Mouse (Mus musculus): ENCODE data around the gene Fgf12. TPM values are rescaled to one million over a fixed set of nuclear protein-coding genes. Genes with fewer than 3 reads are reported as not detected.

The Fgf12 gene
- polyA plus RNA-seq, 1 experiment from 2014 or later, result 1.4 TPM

- no peaks in the 10 kb centered on the region for H3K36me3 ChIP-seq (ENCODE audit: control insufficient read depth, insufficient read depth, low read length)
- ATAC-seq (replicated peaks; ENCODE audit: low FRiP score, low TSS enrichment, low read depth) (no peak), DNase-seq (ENCODE audit: low spot score) (no peak)
- 85% methylated on average over 5 of the region's 5 CpGs for WGBS
- H3K27me3 ChIP-seq (replicated peaks; ENCODE audit: control insufficient read depth, insufficient read depth, low read length), result no peaks in the 10 kb centered on the region
- H3K9me3 ChIP-seq (ENCODE audit: control insufficient read depth, low read length), result 0 out of 2 replicates have a peak, but pooled peaks cover 2% of the 10 kb centered on the region
- H3K27ac ChIP-seq (ENCODE audit: low read depth), result no peak overlapping the region
- H3K4me2 ChIP-seq (ENCODE audit: low read length), result no peak overlapping the region
- H3K9ac ChIP-seq (ENCODE audit: low read length), result no peak overlapping the region
- no peaks in the 10 kb centered on the region for H3K4me1 ChIP-seq (replicated peaks; ENCODE audit: control insufficient read depth, insufficient read depth, low read length)
- no peak overlapping the region for H3K4me3 ChIP-seq (ENCODE audit: low read depth, low read length)
Measured at GRCm38 (mm10) chr16:28215930-28216329, 536.9 kb downstream of the Fgf12 start.

DNA sequence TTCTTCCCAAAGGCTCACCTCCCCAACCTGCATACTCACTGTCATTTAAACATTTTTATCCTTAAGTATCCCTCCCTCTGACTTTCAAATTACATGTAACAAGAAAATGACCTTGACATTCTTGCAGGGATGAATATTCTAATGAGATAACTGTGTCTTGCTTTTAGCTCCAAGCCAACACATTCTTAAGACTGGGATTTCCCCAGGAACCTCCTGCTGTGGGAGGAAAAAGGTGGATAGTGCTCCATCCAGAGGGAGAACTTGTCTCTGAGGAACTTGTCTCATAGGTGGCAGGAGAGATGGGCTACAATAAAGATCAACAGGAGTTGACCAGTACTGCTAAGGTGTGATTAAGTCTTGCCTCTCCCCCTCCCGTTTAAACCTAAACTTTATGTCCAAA, 540.5 kb downstream of the Fgf12 start:
- Histone ChIP-seq H3K27ac (ENCODE audit: low read depth) (no peak overlapping the region), H3K9ac (ENCODE audit: low read length) (no peak overlapping the region), H3K27me3 (replicated peaks; ENCODE audit: control insufficient read depth, insufficient read depth, low read length) (no peaks in the 10 kb centered on the region), H3K9me3 (ENCODE audit: control insufficient read depth, low read length) (no peaks in the 10 kb centered on the region), H3K4me3 (ENCODE audit: low read depth, low read length) (no peak overlapping the region), H3K36me3 (ENCODE audit: control insufficient read depth, insufficient read depth, low read length) (no peaks in the 10 kb centered on the region), H3K4me2 (ENCODE audit: low read length) (no peak overlapping the region), H3K4me1 (replicated peaks; ENCODE audit: control insufficient read depth, insufficient read depth, low read length) (no peaks in the 10 kb centered on the region)
- ATAC-seq (replicated peaks; ENCODE audit: low FRiP score, low TSS enrichment, low read depth) (no peak), DNase-seq (ENCODE audit: low spot score) (no peak)
- WGBS, result 72% methylated on average over 1 of the region's 1 CpGs

DNA sequence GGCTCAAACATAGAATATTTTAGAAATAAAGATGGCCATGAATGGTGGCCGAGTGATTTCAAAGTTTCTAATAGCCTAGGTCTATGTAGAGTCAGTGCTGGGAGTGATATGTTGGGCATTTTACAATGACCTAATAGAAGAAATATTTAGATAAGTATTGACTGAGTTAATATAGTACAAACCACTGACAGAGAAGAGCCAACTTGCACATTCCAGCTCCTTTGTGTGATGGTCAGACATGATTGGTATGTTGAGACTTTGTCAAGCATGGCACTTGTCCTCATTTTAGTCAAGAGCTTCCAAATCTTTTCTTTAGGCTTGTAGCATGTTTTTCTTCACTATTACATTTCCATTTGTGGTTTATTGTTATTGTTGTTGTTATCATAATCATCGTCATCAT, 596.4 kb downstream of the Fgf12 start:
- Histone ChIP-seq H3K27me3 (replicated peaks; ENCODE audit: control insufficient read depth, insufficient read depth, low read length) (no peaks in the 10 kb centered on the region), H3K9ac (ENCODE audit: low read length) (no peak overlapping the region), H3K4me1 (replicated peaks; ENCODE audit: control insufficient read depth, insufficient read depth, low read length) (no peaks in the 10 kb centered on the region), H3K4me2 (ENCODE audit: low read length) (no peak overlapping the region), H3K36me3 (ENCODE audit: control insufficient read depth, insufficient read depth, low read length) (no peaks in the 10 kb centered on the region), H3K27ac (ENCODE audit: low read depth) (no peak overlapping the region), H3K9me3 (ENCODE audit: control insufficient read depth, low read length) (no peaks in the 10 kb centered on the region), H3K4me3 (ENCODE audit: low read depth, low read length) (no peak overlapping the region)
- whole genome bisulfite sequencing, result 93% methylated on average over 2 of the region's 2 CpGs
- ATAC-seq (replicated peaks; ENCODE audit: low FRiP score, low TSS enrichment, low read depth) (no peak), DNase-seq (ENCODE audit: low spot score) (no peak)

- Histone ChIP-seq H3K4me1 (replicated peaks; ENCODE audit: control insufficient read depth, insufficient read depth, low read length) (no peaks in the 10 kb centered on the region), H3K27ac (ENCODE audit: low read depth) (no peak overlapping the region), H3K36me3 (ENCODE audit: control insufficient read depth, insufficient read depth, low read length) (no peaks in the 10 kb centered on the region), H3K27me3 (replicated peaks; ENCODE audit: control insufficient read depth, insufficient read depth, low read length) (no peaks in the 10 kb centered on the region), H3K4me2 (ENCODE audit: low read length) (no peak overlapping the region), H3K9me3 (ENCODE audit: control insufficient read depth, low read length) (no peaks in the 10 kb centered on the region), H3K4me3 (ENCODE audit: low read depth, low read length) (no peak overlapping the region), H3K9ac (ENCODE audit: low read length) (no peak overlapping the region)
- ATAC-seq (replicated peaks; ENCODE audit: low FRiP score, low TSS enrichment, low read depth) (no peak), DNase-seq (ENCODE audit: low spot score) (no peak)
- WGBS, result 78% methylated on average over 3 of the region's 3 CpGs
Measured at GRCm38 (mm10) chr16:28140972-28141371, 611.9 kb downstream of the Fgf12 start.

- H3K27ac ChIP-seq (ENCODE audit: low read depth), result no peak overlapping the region
- DNase-seq (ENCODE audit: low spot score), result no peak
- no peak overlapping the region for H3K4me3 ChIP-seq (ENCODE audit: low read depth, low read length)
- H3K9ac ChIP-seq (ENCODE audit: low read length), result no peak overlapping the region
- no peaks in the 10 kb centered on the region for H3K36me3 ChIP-seq (ENCODE audit: control insufficient read depth, insufficient read depth, low read length)
- no peak overlapping the region for H3K4me2 ChIP-seq (ENCODE audit: low read length)
- 87% methylated on average over 2 of the region's 2 CpGs for WGBS
- H3K9me3 ChIP-seq (ENCODE audit: control insufficient read depth, low read length), result no peaks in the 10 kb centered on the region
- no peaks in the 10 kb centered on the region for H3K4me1 ChIP-seq (replicated peaks; ENCODE audit: control insufficient read depth, insufficient read depth, low read length)
- no peak for ATAC-seq (replicated peaks; ENCODE audit: low FRiP score, low TSS enrichment, low read depth)
- no peaks in the 10 kb centered on the region for H3K27me3 ChIP-seq (replicated peaks; ENCODE audit: control insufficient read depth, insufficient read depth, low read length)
Measured at GRCm38 (mm10) chr16:28127006-28127405, 625.9 kb downstream of the Fgf12 start.

MicroRNAs encoded within 50 kb of the gene (microRNA counts, 519-probe panel; counts per million panel counts)
- microRNA mmu-miR-690, result not detected

Small RNA genes within 50 kb of the gene (microRNA-seq; reads per million reads assigned to microRNA genes)
- gene Mir690, result not detected

Other genes starting within 250 kb of the Fgf12 start
- 9.0 and 9.8 TPM in 2 replicates for gene Mb21d2, start 176.6 kb upstream of the Fgf12 start, polyA plus RNA-seq (2014; fragmentation: Nextera tagmentation; extraction: Ambion mirVana)

Measured in intestine, embryonic 14.5 days (tissue).